Mouse (Mus musculus) midbrain, embryonic 15.5 days (tissue): Measurements from ENCODE around the gene Map4k4. TPM values are rescaled to one million over a fixed set of nuclear protein-coding genes. Genes with fewer than 3 reads are reported as not detected.

Experiments
- ATAC-seq: fragments of 200-750 bp; cut with Nextera tagmentation; replicated peaks from 2 replicates; pipeline ENCODE4 v1.8.0; 2017; ENCODE audit warnings: moderate TSS enrichment
- H3K27ac ChIP-seq: fragments of 300-500 bp; sonication (generic); 2 replicates; pipeline ENCODE4 v1.5.1; 2015; ENCODE audit warnings: mild to moderate bottlenecking, inconsistent platforms
- H3K27me3 ChIP-seq: fragments of 300-500 bp; sonication (generic); replicated peaks from 2 replicates; pipeline ENCODE4 v1.6.1; 2015; ENCODE audit warnings: inconsistent platforms
- H3K36me3 ChIP-seq: fragments of 300-500 bp; sonication (generic); replicated peaks from 2 replicates; pipeline ENCODE4 v1.6.1; 2015; ENCODE audit warnings: inconsistent platforms
- H3K4me1 ChIP-seq: fragments of 300-500 bp; sonication (generic); 2 replicates; pipeline ENCODE4 v1.6.1; 2015; ENCODE audit warnings: inconsistent platforms
- H3K4me2 ChIP-seq: fragments of 300-500 bp; sonication (generic); 2 replicates; pipeline ENCODE4 v1.6.1; 2015; ENCODE audit warnings: inconsistent platforms, mild to moderate bottlenecking, moderate library complexity
- H3K4me3 ChIP-seq: fragments of 300-500 bp; sonication (generic); 2 replicates; pipeline ENCODE4 v1.5.1; 2015; ENCODE audit warnings: mild to moderate bottlenecking, inconsistent platforms
- H3K9ac ChIP-seq: fragments of 300-500 bp; sonication (generic); 2 replicates; pipeline ENCODE4 v1.6.1; 2015; ENCODE audit warnings: mild to moderate bottlenecking, inconsistent platforms
- H3K9me3 ChIP-seq: fragments of 300-500 bp; sonication (generic); 2 replicates; pipeline ENCODE4 v1.6.1; 2016; ENCODE audit warnings: inconsistent platforms
- WGBS: fragments of 180-500 bp; shearing (Covaris S2); methylation state at CpG from one replicate; pipeline ENCODE4 v1.1.7; 2015; ENCODE audit warnings: mixed read lengths; 5-methylcytosine and 5-hydroxymethylcytosine counted together
- polyA plus RNA-seq: library from polyadenylated mRNA; unstranded; fragments of >200 nt; fragmentation: Nextera tagmentation; extraction: Ambion mirVana; gene quantifications from 2 replicates; pipeline ENCODE4 v1.2.1, GENCODE M21; 2015

The Map4k4 gene
- polyA plus RNA-seq, 1 experiment from 2014 or later, result 55.2 TPM

DNA sequence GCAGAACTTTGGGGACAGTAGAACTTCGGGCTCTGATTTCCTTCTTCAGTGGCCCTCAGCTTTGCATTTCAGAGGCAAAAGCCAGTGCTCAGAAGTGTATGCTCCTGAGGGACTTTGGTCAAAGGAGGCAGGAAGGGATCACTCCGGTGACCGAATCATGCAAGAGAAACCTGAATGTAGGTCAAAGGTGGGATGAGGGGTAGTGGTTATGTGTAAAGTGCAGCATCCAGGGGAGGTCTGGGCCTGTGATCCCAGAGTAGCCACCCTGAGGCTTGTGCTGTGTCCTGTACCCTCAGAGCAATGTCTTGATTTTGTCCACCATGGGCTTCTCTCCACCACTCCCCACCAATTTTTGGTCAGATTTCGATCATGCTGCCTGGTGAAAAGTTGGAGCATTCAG lies 171.8 kb downstream of the Map4k4 start:
- Histone ChIP-seq H3K36me3 (no peaks in the 10 kb centered on the region), H3K27ac (no peak overlapping the region), H3K9me3 (no peaks in the 10 kb centered on the region), H3K4me2 (no peak overlapping the region), H3K27me3 (no peaks in the 10 kb centered on the region), H3K9ac (no peak overlapping the region), H3K4me1 (no peaks in the 10 kb centered on the region), H3K4me3 (no peak overlapping the region)
- 75% methylated on average over 4 of the region's 4 CpGs for whole genome bisulfite sequencing
- ATAC-seq, result no peak

DNA sequence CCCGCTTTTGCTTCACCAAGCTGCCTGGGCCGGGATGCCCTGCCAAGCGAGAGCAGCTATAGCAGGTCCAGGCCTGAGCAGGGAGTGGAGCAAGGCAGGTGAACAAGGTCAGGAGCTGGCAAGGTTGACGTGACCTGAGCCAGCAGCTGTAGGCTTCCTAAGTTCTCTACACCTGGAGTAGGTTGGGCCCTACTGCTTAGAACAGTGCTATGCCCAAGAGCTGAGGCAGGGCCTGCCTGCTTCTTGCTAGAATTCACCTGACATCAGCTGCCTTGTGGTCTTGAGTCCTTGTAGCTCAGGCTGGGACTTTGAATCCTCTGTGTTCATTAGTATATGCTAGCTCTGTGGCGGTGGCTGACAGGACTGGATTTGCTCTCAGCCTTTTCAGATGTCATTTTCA lies 173.1 kb downstream of the Map4k4 start, which contains the start of gene Il1r2:
Il1r2 (plus strand) TSS at position 301 of the 400 bp plus-strand sequence.
- Histone ChIP-seq H3K4me1 (no peaks in the 10 kb centered on the region), H3K27me3 (no peaks in the 10 kb centered on the region), H3K36me3 (no peaks in the 10 kb centered on the region), H3K4me3 (no peak within 1 kb of the TSS), H3K9ac (no peak within 1 kb of the TSS), H3K9me3 (no peaks in the 10 kb centered on the region), H3K27ac (no peak within 1 kb of the TSS), H3K4me2 (no peak within 1 kb of the TSS)
- 0 out of 2 replicates have a peak, but pooled peaks have one; percentile 30 for ATAC-seq
- 91% methylated on average over 5 of the region's 5 CpGs for WGBS

Other genes starting within 250 kb of the Map4k4 start
- 8.2 and 9.3 TPM in 2 replicates for gene Creg2, start 249.4 kb upstream of the Map4k4 start, polyA plus RNA-seq
- gene Rfx8, start 179.9 kb upstream of the Map4k4 start, polyA plus RNA-seq, result 0.31 and 0.32 TPM in 2 replicates
- not detected in 2 replicates for gene Gm3646, start 95.6 kb upstream of the Map4k4 start, polyA plus RNA-seq
- 0.50 and 0.56 TPM in 2 replicates for gene Il1r2, start 173.2 kb downstream of the Map4k4 start, polyA plus RNA-seq